Mouse (Mus musculus): ENCODE data around the gene Slc22a5. TPM values are rescaled to one million over a fixed set of nuclear protein-coding genes. Genes with fewer than 3 reads are reported as not detected.
"Not testable (repeated sequence)": the region's sequence is repeated elsewhere in the genome, so short reads cannot be mapped to it uniquely, and the experiment has no call there.

Slc22a5 gene
- 10.2 and 10.9 TPM in 2 replicates for polyA plus RNA-seq (2015; fragmentation: Nextera tagmentation; extraction: Ambion mirVana)

- peak; percentile 98 for ATAC-seq (replicated peaks)
- 0 out of 2 replicates have a peak within 1 kb of the TSS, but pooled peaks have one; percentile 9 for H3K27ac ChIP-seq (replicated peaks)
- peak within 1 kb of the TSS; percentile 83 for H3K4me2 ChIP-seq (replicated peaks)
- H3K36me3 ChIP-seq, result no peaks in the 10 kb centered on the region
- no peaks in the 10 kb centered on the region for H3K27me3 ChIP-seq
- peaks cover 25% of the 10 kb centered on the region for H3K4me1 ChIP-seq
- no peaks in the 10 kb centered on the region for H3K9me3 ChIP-seq
- 3% methylated on average over 63 of the region's 63 CpGs for WGBS
- H3K4me3 ChIP-seq, result peak within 1 kb of the TSS; percentile 63
- peak within 1 kb of the TSS; percentile 68 for H3K9ac ChIP-seq (replicated peaks)
Measured at GRCm38 (mm10) chr11:53891505-53892451, at the start of gene Slc22a5. Slc22a5 (minus strand) TSS chr11:53891660.

- WGBS, result 68% methylated on average over 4 of the region's 4 CpGs
- H3K4me1 ChIP-seq; H3K4me2 ChIP-seq (replicated peaks); H3K4me3 ChIP-seq; H3K9me3 ChIP-seq; ATAC-seq (replicated peaks); H3K36me3 ChIP-seq; H3K9ac ChIP-seq (replicated peaks); H3K27me3 ChIP-seq; H3K27ac ChIP-seq (replicated peaks): not testable (repeated sequence)
Measured at GRCm38 (mm10) chr11:53931944-53932318, 40.5 kb upstream of the Slc22a5 start.

GRCm38 (mm10) chr11:53931091-53931943 lies 39.9 kb upstream of the Slc22a5 start:
- H3K9ac ChIP-seq (replicated peaks), result no peak overlapping the region
- no peak for ATAC-seq (replicated peaks)
- 36% methylated on average over 17 of the region's 17 CpGs for WGBS
- no peaks in the 10 kb centered on the region for H3K36me3 ChIP-seq
- no peak overlapping the region for H3K4me2 ChIP-seq (replicated peaks)
- H3K27me3 ChIP-seq, result no peaks in the 10 kb centered on the region
- no peak overlapping the region for H3K27ac ChIP-seq (replicated peaks)
- no peaks in the 10 kb centered on the region for H3K4me1 ChIP-seq
- H3K4me3 ChIP-seq, result no peak overlapping the region
- no peaks in the 10 kb centered on the region for H3K9me3 ChIP-seq

GRCm38 (mm10) chr11:53929741-53930140 lies 38.3 kb upstream of the Slc22a5 start:
- Histone ChIP-seq H3K36me3 (no peaks in the 10 kb centered on the region), H3K9ac (replicated peaks) (no peak overlapping the region), H3K27me3 (no peaks in the 10 kb centered on the region), H3K27ac (replicated peaks) (no peak overlapping the region), H3K9me3 (no peaks in the 10 kb centered on the region), H3K4me3 (no peak overlapping the region), H3K4me1 (no peaks in the 10 kb centered on the region), H3K4me2 (replicated peaks) (no peak overlapping the region)
- no peak for ATAC-seq (replicated peaks)
- WGBS, result 71% methylated on average over 3 of the region's 3 CpGs

GRCm38 (mm10) chr11:53928585-53928984 lies 37.1 kb upstream of the Slc22a5 start:
- Histone ChIP-seq H3K4me3 (no peak overlapping the region), H3K36me3 (no peaks in the 10 kb centered on the region), H3K9ac (replicated peaks) (no peak overlapping the region), H3K4me2 (replicated peaks) (no peak overlapping the region), H3K27ac (replicated peaks) (no peak overlapping the region), H3K4me1 (no peaks in the 10 kb centered on the region), H3K27me3 (no peaks in the 10 kb centered on the region), H3K9me3 (no peaks in the 10 kb centered on the region)
- WGBS, result 84% methylated on average over 3 of the region's 3 CpGs
- no peak for ATAC-seq (replicated peaks)

GRCm38 (mm10) chr11:53926303-53926702 lies 34.8 kb upstream of the Slc22a5 start:
- H3K36me3 ChIP-seq, result no peaks in the 10 kb centered on the region
- WGBS, result 93% methylated on average over 5 of the region's 5 CpGs
- ATAC-seq (replicated peaks), result no peak
- H3K9me3 ChIP-seq, result no peaks in the 10 kb centered on the region
- no peak overlapping the region for H3K4me2 ChIP-seq (replicated peaks)
- H3K27me3 ChIP-seq, result no peaks in the 10 kb centered on the region
- H3K4me1 ChIP-seq, result no peaks in the 10 kb centered on the region
- H3K4me3 ChIP-seq, result no peak overlapping the region
- H3K9ac ChIP-seq (replicated peaks), result no peak overlapping the region
- no peak overlapping the region for H3K27ac ChIP-seq (replicated peaks)

- H3K4me3 ChIP-seq, result no peak overlapping the region
- no peak overlapping the region for H3K27ac ChIP-seq (replicated peaks)
- H3K9me3 ChIP-seq, result no peaks in the 10 kb centered on the region
- H3K9ac ChIP-seq (replicated peaks), result no peak overlapping the region
- no peaks in the 10 kb centered on the region for H3K4me1 ChIP-seq
- no peak overlapping the region for H3K4me2 ChIP-seq (replicated peaks)
- no peak for ATAC-seq (replicated peaks)
- H3K27me3 ChIP-seq, result no peaks in the 10 kb centered on the region
- 94% methylated on average over 4 of the region's 4 CpGs for WGBS
- no peaks in the 10 kb centered on the region for H3K36me3 ChIP-seq
Measured at GRCm38 (mm10) chr11:53918851-53919250, 27.4 kb upstream of the Slc22a5 start.

- Histone ChIP-seq H3K9ac (replicated peaks) (no peak overlapping the region), H3K9me3 (no peaks in the 10 kb centered on the region), H3K27ac (replicated peaks) (no peak overlapping the region), H3K4me1 (no peaks in the 10 kb centered on the region), H3K36me3 (no peaks in the 10 kb centered on the region), H3K4me3 (no peak overlapping the region), H3K27me3 (no peaks in the 10 kb centered on the region), H3K4me2 (replicated peaks) (no peak overlapping the region)
- WGBS, result 82% methylated on average over 4 of the region's 4 CpGs
- ATAC-seq (replicated peaks), result no peak
Measured at GRCm38 (mm10) chr11:53911011-53911410, 19.6 kb upstream of the Slc22a5 start.

- H3K9ac ChIP-seq (replicated peaks), result no peak overlapping the region
- no peak overlapping the region for H3K27ac ChIP-seq (replicated peaks)
- no peaks in the 10 kb centered on the region for H3K27me3 ChIP-seq
- H3K4me2 ChIP-seq (replicated peaks), result no peak overlapping the region
- no peaks in the 10 kb centered on the region for H3K36me3 ChIP-seq
- 93% methylated on average over 8 of the region's 8 CpGs for WGBS
- H3K4me1 ChIP-seq, result no peaks in the 10 kb centered on the region
- no peaks in the 10 kb centered on the region for H3K9me3 ChIP-seq
- ATAC-seq (replicated peaks), result no peak
- H3K4me3 ChIP-seq, result no peak overlapping the region
Measured at GRCm38 (mm10) chr11:53908686-53909085, 17.2 kb upstream of the Slc22a5 start.

GRCm38 (mm10) chr11:53904534-53904925 lies 13.1 kb upstream of the Slc22a5 start:
- Histone ChIP-seq H3K9me3 (no peaks in the 10 kb centered on the region), H3K27me3 (no peaks in the 10 kb centered on the region), H3K36me3 (no peaks in the 10 kb centered on the region), H3K9ac (replicated peaks) (no peak overlapping the region), H3K27ac (replicated peaks) (no peak overlapping the region), H3K4me2 (replicated peaks) (no peak overlapping the region), H3K4me3 (no peak overlapping the region), H3K4me1 (no peaks in the 10 kb centered on the region)
- WGBS, result 84% methylated on average over 9 of the region's 9 CpGs
- ATAC-seq (replicated peaks), result no peak

- H3K36me3 ChIP-seq, result no peaks in the 10 kb centered on the region
- H3K4me2 ChIP-seq (replicated peaks), result no peak overlapping the region
- no peak overlapping the region for H3K27ac ChIP-seq (replicated peaks)
- no peak overlapping the region for H3K9ac ChIP-seq (replicated peaks)
- no peak overlapping the region for H3K4me3 ChIP-seq
- ATAC-seq (replicated peaks), result no peak
- no peaks in the 10 kb centered on the region for H3K4me1 ChIP-seq
- no peaks in the 10 kb centered on the region for H3K27me3 ChIP-seq
- H3K9me3 ChIP-seq, result no peaks in the 10 kb centered on the region
- WGBS, result 50% methylated on average over 16 of the region's 16 CpGs
Measured at GRCm38 (mm10) chr11:53903781-53904533, 12.5 kb upstream of the Slc22a5 start.

Data from forebrain, embryonic 15.5 days (tissue).